Mouse (Mus musculus) liver, embryonic 13.5 days (tissue): ENCODE measurements around the gene Trip4. TPM values are rescaled to one million over a fixed set of nuclear protein-coding genes. Genes with fewer than 3 reads are reported as not detected.

Experiments used
- ATAC-seq: fragments of 200-750 bp; cut with Nextera tagmentation; 2 replicates; pipeline ENCODE4 v1.8.0; 2017; ENCODE audit warnings: low read depth, mild to moderate bottlenecking, moderate number of reproducible peaks, moderate library complexity
- DNase-seq: peaks from one replicate; pipeline ENCODE4 v3.0.0; 2022
- H3K27ac ChIP-seq: fragments of 300-500 bp; sonication (generic); 2 replicates; pipeline ENCODE4 v1.5.1; 2015; ENCODE audit warnings: moderate library complexity, mild to moderate bottlenecking, inconsistent platforms
- H3K27me3 ChIP-seq: fragments of 300-500 bp; sonication (generic); 2 replicates; pipeline ENCODE4 v1.6.1; 2015; ENCODE audit warnings: mild to moderate bottlenecking, inconsistent platforms
- H3K36me3 ChIP-seq: fragments of 300-500 bp; sonication (generic); 2 replicates; pipeline ENCODE4 v1.6.1; 2015; ENCODE audit warnings: mild to moderate bottlenecking, inconsistent platforms
- H3K4me1 ChIP-seq: fragments of 300-500 bp; sonication (generic); replicated peaks from 2 replicates; pipeline ENCODE4 v1.6.1; 2015; ENCODE audit warnings: inconsistent platforms
- H3K4me2 ChIP-seq: fragments of 300-500 bp; sonication (generic); 2 replicates; pipeline ENCODE4 v1.6.1; 2015; ENCODE audit warnings: inconsistent platforms, mild to moderate bottlenecking, moderate library complexity
- H3K4me3 ChIP-seq: fragments of 300-500 bp; sonication (generic); replicated peaks from 2 replicates; pipeline ENCODE4 v1.5.1; 2015; ENCODE audit warnings: mild to moderate bottlenecking, inconsistent platforms
- H3K9ac ChIP-seq: fragments of 300-500 bp; sonication (generic); 2 replicates; pipeline ENCODE4 v1.6.1; 2015; ENCODE audit warnings: mild to moderate bottlenecking, inconsistent platforms
- H3K9me3 ChIP-seq: fragments of 300-500 bp; sonication (generic); replicated peaks from 2 replicates; pipeline ENCODE4 v1.6.1; 2016; ENCODE audit warnings: inconsistent platforms
- WGBS: fragments of 180-500 bp; shearing (Covaris S2); methylation state at CpG from one replicate; pipeline ENCODE4 v1.1.7; 2015; ENCODE audit not compliant: insufficient replicate concordance; 5-methylcytosine and 5-hydroxymethylcytosine counted together
- polyA plus RNA-seq: library from polyadenylated mRNA; unstranded; fragments of >200 nt; fragmentation: Nextera tagmentation; extraction: Ambion mirVana; gene quantifications from 2 replicates; pipeline ENCODE4 v1.2.1, GENCODE M21; 2015

The Trip4 gene
- polyA plus RNA-seq, 1 experiment from 2014 or later, result 12.4 TPM

- no peak overlapping the region for H3K4me2 ChIP-seq
- H3K27me3 ChIP-seq, result no peaks in the 10 kb centered on the region
- H3K9ac ChIP-seq, result no peak overlapping the region
- H3K9me3 ChIP-seq, result no peaks in the 10 kb centered on the region
- no peak overlapping the region for H3K4me3 ChIP-seq
- ATAC-seq, result no peak
- H3K27ac ChIP-seq, result no peak overlapping the region
- peaks cover 4% of the 10 kb centered on the region for H3K36me3 ChIP-seq
- H3K4me1 ChIP-seq, result peaks cover 28% of the 10 kb centered on the region
- DNase-seq, result no peak
Measured at GRCm38 (mm10) chr9:65833640-65834039, 75.0 kb downstream of the Trip4 start.

GRCm38 (mm10) chr9:65833230-65833629 lies 75.4 kb downstream of the Trip4 start:
- WGBS, result 90% methylated on average over 2 of the region's 2 CpGs
- H3K27ac ChIP-seq, result no peak overlapping the region

GRCm38 (mm10) chr9:65832041-65832440 lies 76.6 kb downstream of the Trip4 start:
- H3K27ac ChIP-seq, result no peak overlapping the region

More at GRCm38 (mm10) chr9:65833230-65833629, 75.4 kb downstream of the Trip4 start:
- no peak overlapping the region for H3K4me2 ChIP-seq
- ATAC-seq (no peak), DNase-seq (no peak)
- peaks cover 33% of the 10 kb centered on the region for H3K4me1 ChIP-seq
- peaks cover under 1% of the 10 kb centered on the region for H3K36me3 ChIP-seq
- no peaks in the 10 kb centered on the region for H3K27me3 ChIP-seq
- no peak overlapping the region for H3K9ac ChIP-seq
- no peak overlapping the region for H3K4me3 ChIP-seq
- no peaks in the 10 kb centered on the region for H3K9me3 ChIP-seq

GRCm38 (mm10) chr9:65831164-65831563 lies 77.4 kb downstream of the Trip4 start:
- H3K9ac ChIP-seq, result no peak overlapping the region
- peaks cover 47% of the 10 kb centered on the region for H3K4me1 ChIP-seq
- H3K27me3 ChIP-seq, result no peaks in the 10 kb centered on the region
- H3K36me3 ChIP-seq, result no peaks in the 10 kb centered on the region
- H3K4me2 ChIP-seq, result no peak overlapping the region
- no peak overlapping the region for H3K27ac ChIP-seq
- no peaks in the 10 kb centered on the region for H3K9me3 ChIP-seq
- 25% methylated on average over 4 of the region's 4 CpGs for WGBS
- no peak overlapping the region for H3K4me3 ChIP-seq
- ATAC-seq, result no peak
- DNase-seq, result no peak

More at GRCm38 (mm10) chr9:65832041-65832440, 76.6 kb downstream of the Trip4 start:
- no peaks in the 10 kb centered on the region for H3K27me3 ChIP-seq
- DNase-seq (no peak), ATAC-seq (no peak)
- WGBS, result 66% methylated on average over 2 of the region's 2 CpGs
- no peak overlapping the region for H3K4me2 ChIP-seq
- no peaks in the 10 kb centered on the region for H3K9me3 ChIP-seq
- H3K9ac ChIP-seq, result no peak overlapping the region
- peaks cover 39% of the 10 kb centered on the region for H3K4me1 ChIP-seq
- H3K36me3 ChIP-seq, result no peaks in the 10 kb centered on the region
- H3K4me3 ChIP-seq, result no peak overlapping the region

GRCm38 (mm10) chr9:65830255-65830654 lies 78.3 kb downstream of the Trip4 start:
- ATAC-seq (no peak), DNase-seq (no peak)
- H3K4me1 ChIP-seq, result peaks cover 56% of the 10 kb centered on the region
- H3K9me3 ChIP-seq, result no peaks in the 10 kb centered on the region
- H3K4me3 ChIP-seq, result no peak overlapping the region
- no peaks in the 10 kb centered on the region for H3K27me3 ChIP-seq
- H3K4me2 ChIP-seq, result no peak overlapping the region
- 75% methylated on average over 4 of the region's 4 CpGs for WGBS
- no peak overlapping the region for H3K9ac ChIP-seq
- no peaks in the 10 kb centered on the region for H3K36me3 ChIP-seq
- no peak overlapping the region for H3K27ac ChIP-seq

GRCm38 (mm10) chr9:65829410-65829809 lies 79.2 kb downstream of the Trip4 start:
- H3K27ac ChIP-seq, result no peak overlapping the region
- H3K4me3 ChIP-seq, result no peak overlapping the region
- H3K36me3 ChIP-seq, result no peaks in the 10 kb centered on the region
- no peak overlapping the region for H3K9ac ChIP-seq
- WGBS, result 63% methylated on average over 2 of the region's 2 CpGs
- peaks cover 64% of the 10 kb centered on the region for H3K4me1 ChIP-seq
- no peaks in the 10 kb centered on the region for H3K27me3 ChIP-seq
- peak; percentile 39 for DNase-seq
- no peak for ATAC-seq
- H3K9me3 ChIP-seq, result no peaks in the 10 kb centered on the region
- no peak overlapping the region for H3K4me2 ChIP-seq

GRCm38 (mm10) chr9:65828511-65828910 lies 80.1 kb downstream of the Trip4 start:
- Histone ChIP-seq H3K36me3 (no peaks in the 10 kb centered on the region), H3K4me3 (peak overlapping the region; percentile 89), H3K9ac (peak overlapping the region; percentile 93), H3K4me2 (peak overlapping the region; percentile 90), H3K4me1 (peaks cover 73% of the 10 kb centered on the region), H3K27ac (peak overlapping the region; percentile 36), H3K27me3 (no peaks in the 10 kb centered on the region), H3K9me3 (no peaks in the 10 kb centered on the region)
- WGBS, result 20% methylated on average over 3 of the region's 3 CpGs
- DNase-seq (no peak), ATAC-seq (no peak)

GRCm38 (mm10) chr9:65828016-65828403 lies 80.6 kb downstream of the Trip4 start:
- Histone ChIP-seq H3K4me2 (peak overlapping the region; percentile 90), H3K9ac (peak overlapping the region; percentile 93), H3K27me3 (no peaks in the 10 kb centered on the region), H3K4me3 (peak overlapping the region; percentile 89), H3K4me1 (peaks cover 76% of the 10 kb centered on the region), H3K9me3 (no peaks in the 10 kb centered on the region), H3K27ac (peak overlapping the region; percentile 95), H3K36me3 (no peaks in the 10 kb centered on the region)
- 2% methylated on average over 13 of the region's 13 CpGs for WGBS
- DNase-seq, result no peak
- ATAC-seq, result no peak

GRCm38 (mm10) chr9:65827344-65828015 lies 81.1 kb downstream of the Trip4 start, which contains the start of gene Zfp609:
Gene Zfp609, minus strand, starts transcription at chr9:65827564.
- H3K9ac ChIP-seq, result peak within 1 kb of the TSS; percentile 93
- H3K36me3 ChIP-seq, result no peaks in the 10 kb centered on the region
- no peaks in the 10 kb centered on the region for H3K9me3 ChIP-seq
- H3K4me1 ChIP-seq, result peaks cover 80% of the 10 kb centered on the region
- ATAC-seq, result peak; percentile 81
- H3K4me3 ChIP-seq, result peak within 1 kb of the TSS; percentile 89
- under 1% methylated on average over 57 of the region's 76 CpGs for WGBS
- H3K4me2 ChIP-seq, result peak within 1 kb of the TSS; percentile 90
- H3K27me3 ChIP-seq, result no peaks in the 10 kb centered on the region
- peak; percentile 85 for DNase-seq
- peak within 1 kb of the TSS; percentile 95 for H3K27ac ChIP-seq

- 1% methylated on average over 28 of the region's 31 CpGs for WGBS
- ATAC-seq, result peak; percentile 53
Measured at GRCm38 (mm10) chr9:65826588-65827343, 81.8 kb downstream of the Trip4 start.

GRCm38 (mm10) chr9:65826226-65826587 lies 82.4 kb downstream of the Trip4 start:
- H3K4me2 ChIP-seq, result peak overlapping the region; percentile 90
- peak; percentile 51 for ATAC-seq
- peak overlapping the region; percentile 95 for H3K27ac ChIP-seq
- H3K4me3 ChIP-seq, result peak overlapping the region; percentile 89
- WGBS, result 1% methylated on average over 4 of the region's 4 CpGs
- DNase-seq, result peak; percentile 31
- no peaks in the 10 kb centered on the region for H3K9me3 ChIP-seq
- H3K9ac ChIP-seq, result peak overlapping the region; percentile 93
- no peaks in the 10 kb centered on the region for H3K27me3 ChIP-seq
- no peaks in the 10 kb centered on the region for H3K36me3 ChIP-seq
- peaks cover 83% of the 10 kb centered on the region for H3K4me1 ChIP-seq

More at GRCm38 (mm10) chr9:65826588-65827343, 81.8 kb downstream of the Trip4 start:
- peak overlapping the region; percentile 89 for H3K4me3 ChIP-seq
- H3K4me1 ChIP-seq, result peaks cover 81% of the 10 kb centered on the region
- no peaks in the 10 kb centered on the region for H3K36me3 ChIP-seq
- H3K9me3 ChIP-seq, result no peaks in the 10 kb centered on the region
- peak overlapping the region; percentile 95 for H3K27ac ChIP-seq
- H3K9ac ChIP-seq, result peak overlapping the region; percentile 93
- no peaks in the 10 kb centered on the region for H3K27me3 ChIP-seq
- DNase-seq, result peak; percentile 42
- H3K4me2 ChIP-seq, result peak overlapping the region; percentile 90
